Mouse (Mus musculus) mouse embryonic stem cell (cell line): ENCODE measurements at regions not wholly inside any gene's neighbourhood (a gene's known extent, or its start where the extent isn't known, plus 50 kb on each side); places are given as distances from the start of the nearest gene placed in this dataset.

Experiments
- in situ Hi-C, 2 experiments: fragments of 300-500 bp; cut with MboI; formaldehyde crosslinking; loops; 1 replicate in 1 of 2; 3 replicates in 1 of 2; pipeline ENCODE4 v1.14.3; 2019 to 2020; ENCODE audit warnings: low sequenced_read_pairs in 2 of 2, low pct_unique_long_range_greater_than_20kb in 1 of 2, mixed read lengths in 1 of 2; ENCODE audit not compliant: unreplicated experiment in 1 of 2

- in situ Hi-C loops: no loop called here
Observed at GRCm38 (mm10) chrX:10770575-10770974, 55.8 kb downstream of the Mid1ip1 start.

- in situ Hi-C loops: no loop called here
Observed at GRCm38 (mm10) chrX:10775714-10776515, 61.1 kb downstream of the Mid1ip1 start.

GRCm38 (mm10) chrX:10776516-10776818 is 61.7 kb downstream of the Mid1ip1 start:
- in situ Hi-C loops: no loop called here

- in situ Hi-C loops: no loop called here
Observed at GRCm38 (mm10) chrX:10778014-10778413, 63.2 kb downstream of the Mid1ip1 start.

GRCm38 (mm10) chrX:10786359-10786758 is 71.5 kb downstream of the Mid1ip1 start:
- in situ Hi-C loops: loop anchor here in 1 of 2 experiments (10.0 kb wide), 1 partner anchor 132 kb away; no protein-coding TSS in a partner anchor

- in situ Hi-C loops: loop anchor here in 1 of 2 experiments (10.0 kb wide), 1 partner anchor 132 kb away; no protein-coding TSS in a partner anchor
Observed at GRCm38 (mm10) chrX:10787057-10787456, 72.2 kb downstream of the Mid1ip1 start.

GRCm38 (mm10) chrX:10820313-10820920 is 105.6 kb downstream of the Mid1ip1 start:
- in situ Hi-C loops: no loop called here

GRCm38 (mm10) chrX:10833681-10834080 is 118.9 kb downstream of the Mid1ip1 start:
- in situ Hi-C loops: no loop called here

- in situ Hi-C loops: no loop called here
Observed at GRCm38 (mm10) chrX:10857089-10857488, 142.3 kb downstream of the Mid1ip1 start.

GRCm38 (mm10) chrX:10857668-10858067 is 142.9 kb downstream of the Mid1ip1 start:
- in situ Hi-C loops: no loop called here

GRCm38 (mm10) chrX:10871613-10872012 is 156.8 kb downstream of the Mid1ip1 start:
- in situ Hi-C loops: no loop called here

GRCm38 (mm10) chrX:10877856-10878255 is 163.0 kb downstream of the Mid1ip1 start:
- in situ Hi-C loops: no loop called here

GRCm38 (mm10) chrX:10878922-10879321 is 164.1 kb downstream of the Mid1ip1 start:
- in situ Hi-C loops: no loop called here

GRCm38 (mm10) chrX:10883729-10884464 is 169.1 kb downstream of the Mid1ip1 start:
- in situ Hi-C loops: no loop called here

- in situ Hi-C loops: no loop called here
Observed at GRCm38 (mm10) chrX:10892815-10893214, 178.0 kb downstream of the Mid1ip1 start.

- in situ Hi-C loops: no loop called here
Observed at GRCm38 (mm10) chrX:10896193-10896955, 181.6 kb downstream of the Mid1ip1 start.

- in situ Hi-C loops: no loop called here
Observed at GRCm38 (mm10) chrX:10902686-10903085, 187.9 kb downstream of the Mid1ip1 start.

GRCm38 (mm10) chrX:10904072-10904471 is 189.3 kb downstream of the Mid1ip1 start:
- in situ Hi-C loops: no loop called here

- in situ Hi-C loops: no loop called here
Observed at GRCm38 (mm10) chrX:10904889-10905288, 190.1 kb downstream of the Mid1ip1 start.
